Mouse (Mus musculus) heart, postnatal 0 days (tissue): ENCODE measurements around the gene Crat. TPM values are rescaled to one million over a fixed set of nuclear protein-coding genes. Genes with fewer than 3 reads are reported as not detected.

Source experiments
- ATAC-seq: fragments of 200-750 bp; cut with Nextera tagmentation; 2 replicates; pipeline ENCODE4 v1.8.0; 2017; ENCODE audit warnings: low read depth, moderate number of reproducible peaks, moderate library complexity; ENCODE audit not compliant: insufficient read depth
- DNase-seq: peaks from one replicate; pipeline ENCODE4 v3.0.0-alpha.2; 2016; ENCODE audit warnings: low spot score
- H3K27ac ChIP-seq: fragments of 300-500 bp; sonication (generic); 2 replicates; pipeline ENCODE4 v1.5.1; 2014; ENCODE audit warnings: low read depth, mild to moderate bottlenecking
- H3K27me3 ChIP-seq: fragments of 300-500 bp; sonication (generic); 2 replicates; pipeline ENCODE4 v1.6.1; 2014; ENCODE audit warnings: low read length, mixed read lengths; ENCODE audit not compliant: control insufficient read depth, insufficient read depth
- H3K36me3 ChIP-seq: fragments of 300-500 bp; sonication (generic); replicated peaks from 2 replicates; pipeline ENCODE4 v1.6.1; 2014; ENCODE audit warnings: low read length, mixed read lengths; ENCODE audit not compliant: control insufficient read depth, insufficient read depth
- H3K4me1 ChIP-seq: fragments of 300-500 bp; sonication (generic); 2 replicates; pipeline ENCODE4 v1.6.1; 2014; ENCODE audit warnings: antibody characterized with exemption; ENCODE audit not compliant: control insufficient read depth, insufficient read depth
- H3K4me2 ChIP-seq: fragments of 300-500 bp; sonication (generic); 2 replicates; pipeline ENCODE4 v1.6.1; 2014; ENCODE audit warnings: low read depth, mild to moderate bottlenecking, low read length, moderate library complexity
- H3K4me3 ChIP-seq: fragments of 300-500 bp; sonication (generic); 2 replicates; pipeline ENCODE4 v1.5.1; 2014; ENCODE audit warnings: low read depth, low read length
- H3K9ac ChIP-seq: fragments of 300-500 bp; sonication (generic); replicated peaks from 2 replicates; pipeline ENCODE4 v1.6.1; 2014; ENCODE audit warnings: low read depth, low read length, mixed read lengths
- H3K9me3 ChIP-seq: fragments of 300-500 bp; sonication (generic); replicated peaks from 2 replicates; pipeline ENCODE4 v1.6.1; 2016; ENCODE audit warnings: low read length; ENCODE audit not compliant: control insufficient read depth
- CTCF ChIP-seq: IDR thresholded peaks from 2 replicates; pipeline ENCODE4 v1.5.1; 2016; ENCODE audit warnings: antibody characterized with exemption, control low read depth, low read depth
- EP300 ChIP-seq: IDR thresholded peaks from 2 replicates; pipeline ENCODE4 v1.6.1; 2016; ENCODE audit warnings: antibody characterized with exemption, low read depth
- whole genome bisulfite sequencing: fragments of 180-500 bp; shearing (Covaris S2); extraction: QIAGEN DNeasy Blood & Tissue Kit; methylation state at CpG from one replicate; pipeline ENCODE4 v1.1.7; 2014; 5-methylcytosine and 5-hydroxymethylcytosine counted together
- polyA plus RNA-seq: library from polyadenylated mRNA; unstranded; fragments of >200 nt; fragmentation: Nextera tagmentation; extraction: Ambion mirVana; gene quantifications from 2 replicates; pipeline ENCODE4 v1.2.1, GENCODE M21; 2015
- total RNA-seq: library from RNA; depleted of rRNA; stranded (reverse); fragments of >200 nt; gene quantifications from 2 replicates; pipeline ENCODE4 v1.2.3, GENCODE M21; 2014; ENCODE audit warnings: low replicate concordance

The Crat gene
- total and polyA plus RNA-seq, 2 experiments from 2014 or later: 263 to 413 TPM

GRCm38 (mm10) chr2:30439631-30440030, 24.0 kb upstream of the Crat start:
- Histone ChIP-seq H3K4me3 (no peak overlapping the region), H3K4me2 (no peak overlapping the region), H3K9me3 (no peaks in the 10 kb centered on the region), H3K9ac (peak overlapping the region; percentile 26; the same call in 1 of the 2 replicates), H3K4me1 (peaks cover 43% of the 10 kb centered on the region), H3K36me3 (peaks cover 40% of the 10 kb centered on the region), H3K27ac (peak overlapping the region; percentile 97), H3K27me3 (no peaks in the 10 kb centered on the region)
- ATAC-seq (no peak), DNase-seq (no peak)
- TF ChIP-seq EP300 (no peak), CTCF (no peak)
- 77% methylated on average over 6 of the region's 6 CpGs for WGBS

GRCm38 (mm10) chr2:30437791-30438190, 22.2 kb upstream of the Crat start:
- WGBS: 81% methylated on average over 4 of the region's 4 CpGs

GRCm38 (mm10) chr2:30436809-30437208, 21.2 kb upstream of the Crat start:
- ATAC-seq (no peak), DNase-seq (no peak)
- TF ChIP-seq EP300 (no peak), CTCF (no peak)
- Histone ChIP-seq H3K27me3 (no peaks in the 10 kb centered on the region), H3K9ac (no peak overlapping the region), H3K4me1 (peaks cover 18% of the 10 kb centered on the region), H3K4me3 (no peak overlapping the region), H3K4me2 (no peak overlapping the region), H3K27ac (no peak overlapping the region), H3K36me3 (peaks cover 59% of the 10 kb centered on the region), H3K9me3 (no peaks in the 10 kb centered on the region)
- 73% methylated on average over 4 of the region's 4 CpGs for WGBS

More at GRCm38 (mm10) chr2:30437791-30438190, 22.2 kb upstream of the Crat start:
- no peak overlapping the region for H3K4me3 ChIP-seq
- peaks cover 25% of the 10 kb centered on the region for H3K4me1 ChIP-seq
- no peak overlapping the region for H3K4me2 ChIP-seq
- peaks cover 49% of the 10 kb centered on the region for H3K36me3 ChIP-seq
- ATAC-seq (no peak), DNase-seq (no peak)
- no peaks in the 10 kb centered on the region for H3K27me3 ChIP-seq
- no peaks in the 10 kb centered on the region for H3K9me3 ChIP-seq
- no peak overlapping the region for H3K27ac ChIP-seq
- TF ChIP-seq EP300 (no peak), CTCF (no peak)
- H3K9ac ChIP-seq: no peak overlapping the region

GRCm38 (mm10) chr2:30436156-30436545, 20.5 kb upstream of the Crat start:
- TF ChIP-seq CTCF: peak; percentile 59
- TF ChIP-seq EP300: no peak
- H3K9ac ChIP-seq: no peak overlapping the region
- no peak overlapping the region for H3K4me3 ChIP-seq
- H3K4me1 ChIP-seq: peaks cover 14% of the 10 kb centered on the region
- peak overlapping the region; percentile 32; the same call in 1 of the 2 replicates for H3K27ac ChIP-seq
- no peaks in the 10 kb centered on the region for H3K27me3 ChIP-seq
- no peaks in the 10 kb centered on the region for H3K9me3 ChIP-seq
- no peak overlapping the region for H3K4me2 ChIP-seq
- DNase-seq (no peak), ATAC-seq (0 out of 2 replicates have a peak, but pooled peaks have one; percentile 21)
- peaks cover 65% of the 10 kb centered on the region for H3K36me3 ChIP-seq
- WGBS: 45% methylated on average over 5 of the region's 5 CpGs

- Histone ChIP-seq H3K4me1 (peaks cover 9% of the 10 kb centered on the region), H3K36me3 (peaks cover 72% of the 10 kb centered on the region), H3K9me3 (no peaks in the 10 kb centered on the region), H3K27ac (peak overlapping the region; percentile 32; the same call in 1 of the 2 replicates), H3K27me3 (no peaks in the 10 kb centered on the region), H3K4me3 (no peak overlapping the region), H3K9ac (no peak overlapping the region), H3K4me2 (no peak overlapping the region)
- DNase-seq: peak; percentile 69
- WGBS: 61% methylated on average over 5 of the region's 5 CpGs
- no peak for TF ChIP-seq EP300
- TF ChIP-seq CTCF: peak; percentile 92
- ATAC-seq: peak; percentile 61
Measured at GRCm38 (mm10) chr2:30435326-30436155, 19.9 kb upstream of the Crat start.

GRCm38 (mm10) chr2:30429156-30429555, 13.5 kb upstream of the Crat start:
- no peak overlapping the region for H3K4me2 ChIP-seq
- ATAC-seq: peak; percentile 61

More at GRCm38 (mm10) chr2:30429156-30429555, 13.5 kb upstream of the Crat start:
- no peak for DNase-seq
- Histone ChIP-seq H3K9me3 (no peaks in the 10 kb centered on the region), H3K36me3 (peaks cover 73% of the 10 kb centered on the region), H3K27me3 (no peaks in the 10 kb centered on the region), H3K4me3 (no peak overlapping the region), H3K9ac (no peak overlapping the region), H3K4me1 (no peaks in the 10 kb centered on the region), H3K27ac (peak overlapping the region; percentile 30; the same call in 1 of the 2 replicates)
- TF ChIP-seq CTCF (no peak), EP300 (no peak)
